Mouse (Mus musculus): Measurements from ENCODE around the gene Ndufs1. TPM values are rescaled to one million over a fixed set of nuclear protein-coding genes. Genes with fewer than 3 reads are reported as not detected.

Gene Ndufs1
- polyA plus RNA-seq, 1 experiment from 2014 or later: 128 TPM

GRCm38 (mm10) chr1:63098831-63099230, 77.8 kb downstream of the Ndufs1 start:
- Histone ChIP-seq H3K4me3 (replicated peaks; ENCODE audit: low read length) (no peak overlapping the region), H3K4me2 (ENCODE audit: low read length) (no peak overlapping the region), H3K9ac (replicated peaks; ENCODE audit: low read depth, low read length) (no peak overlapping the region), H3K9me3 (ENCODE audit: control insufficient read depth, low read length) (no peaks in the 10 kb centered on the region), H3K27ac (ENCODE audit: low read length) (no peak overlapping the region), H3K36me3 (ENCODE audit: control insufficient read depth, insufficient read depth) (peaks cover 10% of the 10 kb centered on the region), H3K4me1 (replicated peaks; ENCODE audit: control insufficient read depth, insufficient read depth, low read length) (no peaks in the 10 kb centered on the region), H3K27me3 (replicated peaks; ENCODE audit: control insufficient read depth, insufficient read depth, low read length) (no peaks in the 10 kb centered on the region)
- 67% methylated on average over 4 of the region's 4 CpGs for WGBS
- ATAC-seq: no peak

GRCm38 (mm10) chr1:63096071-63096470, 80.6 kb downstream of the Ndufs1 start:
- ATAC-seq: no peak
- Histone ChIP-seq H3K9me3 (ENCODE audit: control insufficient read depth, low read length) (no peaks in the 10 kb centered on the region), H3K4me1 (replicated peaks; ENCODE audit: control insufficient read depth, insufficient read depth, low read length) (no peaks in the 10 kb centered on the region), H3K4me3 (replicated peaks; ENCODE audit: low read length) (no peak overlapping the region), H3K36me3 (ENCODE audit: control insufficient read depth, insufficient read depth) (peaks cover 15% of the 10 kb centered on the region), H3K27ac (ENCODE audit: low read length) (no peak overlapping the region), H3K4me2 (ENCODE audit: low read length) (no peak overlapping the region), H3K27me3 (replicated peaks; ENCODE audit: control insufficient read depth, insufficient read depth, low read length) (no peaks in the 10 kb centered on the region), H3K9ac (replicated peaks; ENCODE audit: low read depth, low read length) (no peak overlapping the region)
- WGBS: 80% methylated on average over 5 of the region's 5 CpGs

Small RNAs within 50 kb of the gene (microRNA-seq; reads per million reads assigned to microRNA genes)
- not detected for gene Gm24557
- gene Gm27512: not detected

Other genes with a start within 250 kb of the Ndufs1 start
- gene Ino80d, start 62.2 kb downstream of the Ndufs1 start, polyA plus RNA-seq (2015; fragmentation: Nextera tagmentation; extraction: Ambion mirVana): 9.0 and 10.5 TPM in 2 replicates
- gene Eef1b2, start within 50 bp of the Ndufs1 start, polyA plus RNA-seq (2015; fragmentation: Nextera tagmentation; extraction: Ambion mirVana): 423 and 472 TPM in 2 replicates
- 0.36 and 0.56 TPM in 2 replicates for gene Gpr1, start 37.7 kb upstream of the Ndufs1 start, polyA plus RNA-seq (2015; fragmentation: Nextera tagmentation; extraction: Ambion mirVana)
- 24.4 and 29.0 TPM in 2 replicates for gene Zdbf2, start 96.4 kb upstream of the Ndufs1 start, polyA plus RNA-seq (2015; fragmentation: Nextera tagmentation; extraction: Ambion mirVana)

All from forebrain, embryonic 16.5 days (tissue).